Mouse (Mus musculus) layer of hippocampus, adult 2 months (tissue): ENCODE data around the gene Gbe1. TPM values are rescaled to one million over a fixed set of nuclear protein-coding genes. Genes with fewer than 3 reads are reported as not detected.

Experiments
- DNase-seq, 2 experiments: peaks; one replicate each; pipeline ENCODE4 v3.0.0; 2022; ENCODE audit warnings: low spot score in 2 of 2
- H3K27ac ChIP-seq: fragments of 200-600 bp; 2 replicates; pipeline ENCODE4 v1.8.1; 2022
- H3K4me3 ChIP-seq: fragments of 200-600 bp; 2 replicates; pipeline ENCODE4 v1.8.1; 2022; ENCODE audit warnings: mild to moderate bottlenecking
- CTCF ChIP-seq: fragments of 200-600 bp; conservative IDR thresholded peaks from 2 replicates; pipeline ENCODE4 v1.8.1; 2022; ENCODE audit warnings: antibody characterized with exemption, mild to moderate bottlenecking, moderate library complexity
- total RNA-seq, 2 experiments: library from RNA; stranded (reverse); gene quantifications; 2 replicates each; pipeline ENCODE4 v1.2.3; 2021

The Gbe1 gene
- total RNA-seq, 2 experiments from 2014 or later: 6.7 to 7.4 TPM

GRCm38 (mm10) chr16:70387385-70387784, 73.6 kb downstream of the Gbe1 start:
- no peak for TF ChIP-seq CTCF
- no peak overlapping the region for H3K4me3 ChIP-seq
- no peak for DNase-seq
- no peak overlapping the region for H3K27ac ChIP-seq

- no peak overlapping the region for H3K27ac ChIP-seq
- H3K4me3 ChIP-seq: no peak overlapping the region
- no peak for DNase-seq
- no peak for TF ChIP-seq CTCF
These were observed 81.5 kb downstream of the Gbe1 start for GRCm38 (mm10) chr16:70395276-70395675.

- no peak for TF ChIP-seq CTCF
- H3K27ac ChIP-seq: no peak overlapping the region
- no peak overlapping the region for H3K4me3 ChIP-seq
- no peak for DNase-seq
These were observed 94.0 kb downstream of the Gbe1 start for GRCm38 (mm10) chr16:70407780-70408179.

- Histone ChIP-seq H3K27ac (no peak overlapping the region), H3K4me3 (no peak overlapping the region)
- DNase-seq: no peak
- TF ChIP-seq CTCF: no peak
These were observed 107.3 kb downstream of the Gbe1 start for GRCm38 (mm10) chr16:70421077-70421476.

GRCm38 (mm10) chr16:70449520-70449919, 135.8 kb downstream of the Gbe1 start:
- DNase-seq: no peak
- TF ChIP-seq CTCF: no peak
- Histone ChIP-seq H3K4me3 (no peak overlapping the region), H3K27ac (no peak overlapping the region)

- DNase-seq: no peak
- H3K4me3 ChIP-seq: no peak overlapping the region
- H3K27ac ChIP-seq: no peak overlapping the region
- no peak for TF ChIP-seq CTCF
These were observed 161.8 kb downstream of the Gbe1 start for GRCm38 (mm10) chr16:70475583-70475982.

- Histone ChIP-seq H3K4me3 (no peak overlapping the region), H3K27ac (no peak overlapping the region)
- TF ChIP-seq CTCF: no peak
- no peak for DNase-seq
These were observed 162.4 kb downstream of the Gbe1 start for GRCm38 (mm10) chr16:70476161-70476560.

- no peak overlapping the region for H3K4me3 ChIP-seq
- DNase-seq: no peak
- TF ChIP-seq CTCF: no peak
These were observed 166.7 kb downstream of the Gbe1 start for GRCm38 (mm10) chr16:70480494-70480893.

GRCm38 (mm10) chr16:70506457-70506856, 192.7 kb downstream of the Gbe1 start:
- no peak for DNase-seq
- TF ChIP-seq CTCF: no peak
- no peak overlapping the region for H3K4me3 ChIP-seq
- no peak overlapping the region for H3K27ac ChIP-seq

More at GRCm38 (mm10) chr16:70480494-70480893, 166.7 kb downstream of the Gbe1 start:
- H3K27ac ChIP-seq: no peak overlapping the region

GRCm38 (mm10) chr16:70510938-70511337, 197.2 kb downstream of the Gbe1 start:
- no peak for TF ChIP-seq CTCF
- Histone ChIP-seq H3K27ac (no peak overlapping the region), H3K4me3 (no peak overlapping the region)
- DNase-seq: no peak

- no peak overlapping the region for H3K4me3 ChIP-seq
- no peak overlapping the region for H3K27ac ChIP-seq
- no peak for TF ChIP-seq CTCF
- no peak for DNase-seq
These were observed 209.1 kb downstream of the Gbe1 start for GRCm38 (mm10) chr16:70522861-70523260.

GRCm38 (mm10) chr16:70523566-70523965, 209.8 kb downstream of the Gbe1 start:
- Histone ChIP-seq H3K27ac (no peak overlapping the region), H3K4me3 (no peak overlapping the region)
- no peak for DNase-seq
- no peak for TF ChIP-seq CTCF

GRCm38 (mm10) chr16:70524273-70524672, 210.5 kb downstream of the Gbe1 start:
- no peak for DNase-seq
- no peak for TF ChIP-seq CTCF
- no peak overlapping the region for H3K27ac ChIP-seq
- H3K4me3 ChIP-seq: no peak overlapping the region

GRCm38 (mm10) chr16:70527224-70527623, 213.5 kb downstream of the Gbe1 start:
- Histone ChIP-seq H3K27ac (no peak overlapping the region), H3K4me3 (no peak overlapping the region)
- DNase-seq: no peak
- TF ChIP-seq CTCF: no peak

- no peak overlapping the region for H3K4me3 ChIP-seq
- TF ChIP-seq CTCF: no peak
- H3K27ac ChIP-seq: no peak overlapping the region
- no peak for DNase-seq
These were observed 221.5 kb downstream of the Gbe1 start for GRCm38 (mm10) chr16:70535224-70535623.
